Mouse (Mus musculus) forebrain, embryonic 14.5 days (tissue): ENCODE results near the gene Gm21987. TPM values are rescaled to one million over a fixed set of nuclear protein-coding genes. Genes with fewer than 3 reads are reported as not detected.

ENCODE experiments used
- ATAC-seq: fragments of 200-750 bp; cut with Nextera tagmentation; 2 replicates; pipeline ENCODE4 v1.8.0; 2017; ENCODE audit warnings: mild to moderate bottlenecking, moderate library complexity
- DNase-seq: peaks from one replicate; pipeline ENCODE4 v3.0.0-alpha.2; 2015; ENCODE audit warnings: low spot score
- H3K27ac ChIP-seq: fragments of 300-500 bp; sonication (generic); 2 replicates; pipeline ENCODE4 v1.5.1; 2014; ENCODE audit warnings: low read depth, mild to moderate bottlenecking, control low read depth, low read length, moderate library complexity
- H3K27me3 ChIP-seq: fragments of 300-500 bp; sonication (generic); replicated peaks from 2 replicates; pipeline ENCODE4 v1.6.1; 2014; ENCODE audit warnings: low read length, control low read depth, mixed read lengths; ENCODE audit not compliant: control insufficient read depth, insufficient read depth
- H3K36me3 ChIP-seq: fragments of 300-500 bp; sonication (generic); 2 replicates; pipeline ENCODE4 v1.6.1; 2014; ENCODE audit warnings: low read length, control low read depth; ENCODE audit not compliant: control insufficient read depth, insufficient read depth
- H3K4me1 ChIP-seq: fragments of 300-500 bp; sonication (generic); 2 replicates; pipeline ENCODE4 v1.6.1; 2014; ENCODE audit warnings: antibody characterized with exemption, low read length, control low read depth; ENCODE audit not compliant: control insufficient read depth, insufficient read depth
- H3K4me2 ChIP-seq: fragments of 300-500 bp; sonication (generic); 2 replicates; pipeline ENCODE4 v1.6.1; 2014; ENCODE audit warnings: mild to moderate bottlenecking, control low read depth, low read length
- H3K4me3 ChIP-seq: fragments of 300-500 bp; sonication (generic); 2 replicates; pipeline ENCODE4 v1.5.1; 2014; ENCODE audit warnings: low read depth, low read length, control low read depth
- H3K9ac ChIP-seq: fragments of 300-500 bp; sonication (generic); 2 replicates; pipeline ENCODE4 v1.6.1; 2014; ENCODE audit warnings: mild to moderate bottlenecking, low read length, control low read depth, moderate library complexity
- H3K9me3 ChIP-seq: fragments of 300-500 bp; sonication (generic); replicated peaks from 2 replicates; pipeline ENCODE4 v1.6.1; 2016; ENCODE audit warnings: low read length, control low read depth, mixed read lengths; ENCODE audit not compliant: control insufficient read depth
- WGBS: fragments of 180-500 bp; shearing (Covaris S2); extraction: QIAGEN DNeasy Blood & Tissue Kit; methylation state at CpG from one replicate; pipeline ENCODE4 v1.1.7; 2014; 5-methylcytosine and 5-hydroxymethylcytosine counted together
- polyA plus RNA-seq: library from polyadenylated mRNA; unstranded; fragments of >200 nt; fragmentation: Nextera tagmentation; extraction: Ambion mirVana; gene quantifications from 2 replicates; pipeline ENCODE4 v1.2.1, GENCODE M21; 2014

The Gm21987 gene
- polyA plus RNA-seq, 1 experiment from 2014 or later: not detected

DNA sequence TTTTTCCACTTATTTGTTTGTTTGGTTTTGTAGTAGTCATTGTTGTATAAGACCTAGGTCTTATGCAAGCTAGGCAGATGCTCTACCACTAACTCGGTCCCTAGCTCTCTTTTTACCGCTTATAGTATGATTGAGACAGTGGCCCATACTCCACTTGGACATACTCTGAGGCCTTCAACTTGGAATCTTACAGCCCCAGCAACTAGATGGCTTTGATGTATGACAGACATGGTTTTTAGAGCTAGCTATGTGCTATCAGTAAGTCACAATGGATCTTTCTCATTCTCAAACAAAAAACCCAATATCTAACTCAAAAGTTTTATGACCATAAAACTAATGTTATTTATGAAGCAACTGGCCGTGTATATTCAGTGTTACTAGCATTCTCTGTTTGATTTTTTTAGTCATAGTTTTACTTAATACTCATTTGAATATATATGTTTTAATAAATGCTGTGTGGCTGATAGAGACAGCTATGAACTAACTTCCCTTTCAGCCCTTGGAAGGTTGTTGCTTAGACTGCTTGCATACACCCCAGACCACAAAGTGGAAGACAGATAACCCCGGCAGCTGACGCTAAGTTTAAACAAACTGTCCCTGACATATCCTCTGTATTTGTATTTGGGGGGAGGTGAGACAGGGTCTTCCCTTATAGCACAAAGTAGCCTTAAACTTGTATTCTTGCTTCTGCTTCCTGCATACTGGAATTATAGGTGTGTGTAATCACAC lies 7.5 kb downstream of the Gm21987 start:
- no peaks in the 10 kb centered on the region for H3K9me3 ChIP-seq
- ATAC-seq (no peak), DNase-seq (no peak)
- H3K4me1 ChIP-seq: no peaks in the 10 kb centered on the region
- H3K36me3 ChIP-seq: peaks cover 32% of the 10 kb centered on the region
- H3K27me3 ChIP-seq: no peaks in the 10 kb centered on the region
- H3K4me2 ChIP-seq: no peak overlapping the region
- no peak overlapping the region for H3K27ac ChIP-seq
- no peak overlapping the region for H3K9ac ChIP-seq
- H3K4me3 ChIP-seq: no peak overlapping the region
- WGBS: 94% methylated on average over 5 of the region's 5 CpGs

DNA sequence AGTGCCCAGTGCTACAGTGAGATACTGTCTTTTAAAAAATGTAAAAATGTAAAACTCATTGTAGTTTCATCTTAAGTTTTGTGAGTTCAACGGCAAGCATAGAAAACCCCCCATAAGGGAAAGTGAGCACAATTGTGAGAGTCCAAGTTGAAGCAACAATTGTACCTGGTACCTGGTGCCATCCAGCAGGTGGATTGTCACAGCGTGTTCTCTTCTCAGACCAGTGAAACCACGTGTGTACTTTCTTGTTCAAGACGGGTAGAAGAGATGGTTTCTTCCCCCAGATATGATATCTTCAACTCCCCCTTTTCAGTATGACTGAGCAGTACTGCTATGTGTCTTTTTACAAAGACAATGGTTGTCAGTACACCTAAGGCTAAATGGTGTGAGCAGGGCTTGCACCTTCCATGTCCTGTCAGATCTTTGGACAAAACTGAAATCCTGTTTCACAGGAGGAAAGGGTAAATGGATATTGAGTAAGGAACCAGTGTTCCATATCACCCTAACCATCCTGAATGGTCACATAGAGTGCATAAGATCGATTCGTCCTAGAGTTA lies 11.5 kb downstream of the Gm21987 start:
- no peaks in the 10 kb centered on the region for H3K9me3 ChIP-seq
- H3K36me3 ChIP-seq: 0 out of 2 replicates have a peak, but pooled peaks cover 3% of the 10 kb centered on the region
- H3K4me1 ChIP-seq: no peaks in the 10 kb centered on the region
- H3K4me2 ChIP-seq: no peak overlapping the region
- DNase-seq (no peak), ATAC-seq (no peak)
- H3K4me3 ChIP-seq: no peak overlapping the region
- no peak overlapping the region for H3K27ac ChIP-seq
- 87% methylated on average over 6 of the region's 6 CpGs for WGBS
- no peak overlapping the region for H3K9ac ChIP-seq
- H3K27me3 ChIP-seq: no peaks in the 10 kb centered on the region

DNA sequence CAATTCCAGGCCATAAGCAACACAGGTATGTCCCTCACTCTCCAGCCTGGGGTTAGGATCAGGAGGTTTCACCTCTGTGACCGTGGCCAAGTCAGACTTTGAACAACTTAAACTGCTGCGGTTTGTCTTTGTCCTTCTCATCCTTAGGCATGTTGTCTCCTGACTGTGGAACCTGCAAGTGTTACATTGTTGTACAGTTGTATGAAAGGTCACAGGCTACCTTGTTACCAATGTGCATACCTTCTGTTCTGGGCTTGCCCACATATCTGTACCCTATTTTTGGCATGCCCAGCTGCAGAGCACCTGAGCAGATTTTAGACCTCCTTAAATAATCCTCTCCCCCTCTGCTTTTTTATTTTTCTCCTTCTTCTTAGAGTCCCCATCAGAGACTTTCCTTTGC lies 12.4 kb downstream of the Gm21987 start:
- no peak overlapping the region for H3K9ac ChIP-seq
- H3K4me3 ChIP-seq: no peak overlapping the region
- ATAC-seq: no peak
- no peaks in the 10 kb centered on the region for H3K36me3 ChIP-seq
- H3K27ac ChIP-seq: no peak overlapping the region
- WGBS: 93% methylated on average over 2 of the region's 2 CpGs
- no peak overlapping the region for H3K4me2 ChIP-seq
- H3K9me3 ChIP-seq: no peaks in the 10 kb centered on the region
- DNase-seq: no peak
- no peaks in the 10 kb centered on the region for H3K27me3 ChIP-seq
- H3K4me1 ChIP-seq: no peaks in the 10 kb centered on the region

GRCm38 (mm10) chr16:38359857-38360256 lies 13.0 kb downstream of the Gm21987 start:
- Histone ChIP-seq H3K9me3 (no peaks in the 10 kb centered on the region), H3K9ac (no peak overlapping the region), H3K4me2 (no peak overlapping the region), H3K27ac (no peak overlapping the region), H3K36me3 (no peaks in the 10 kb centered on the region), H3K4me1 (no peaks in the 10 kb centered on the region), H3K27me3 (no peaks in the 10 kb centered on the region), H3K4me3 (no peak overlapping the region)
- no peak for ATAC-seq
- 81% methylated on average over 3 of the region's 3 CpGs for WGBS
- DNase-seq: no peak

GRCm38 (mm10) chr16:38360317-38360716 lies 13.5 kb downstream of the Gm21987 start:
- Histone ChIP-seq H3K36me3 (no peaks in the 10 kb centered on the region), H3K27ac (no peak overlapping the region), H3K9me3 (no peaks in the 10 kb centered on the region), H3K4me3 (no peak overlapping the region), H3K9ac (no peak overlapping the region), H3K4me1 (no peaks in the 10 kb centered on the region), H3K4me2 (no peak overlapping the region), H3K27me3 (no peaks in the 10 kb centered on the region)
- ATAC-seq (no peak), DNase-seq (no peak)
- 21% methylated on average over 2 of the region's 2 CpGs for WGBS

DNA sequence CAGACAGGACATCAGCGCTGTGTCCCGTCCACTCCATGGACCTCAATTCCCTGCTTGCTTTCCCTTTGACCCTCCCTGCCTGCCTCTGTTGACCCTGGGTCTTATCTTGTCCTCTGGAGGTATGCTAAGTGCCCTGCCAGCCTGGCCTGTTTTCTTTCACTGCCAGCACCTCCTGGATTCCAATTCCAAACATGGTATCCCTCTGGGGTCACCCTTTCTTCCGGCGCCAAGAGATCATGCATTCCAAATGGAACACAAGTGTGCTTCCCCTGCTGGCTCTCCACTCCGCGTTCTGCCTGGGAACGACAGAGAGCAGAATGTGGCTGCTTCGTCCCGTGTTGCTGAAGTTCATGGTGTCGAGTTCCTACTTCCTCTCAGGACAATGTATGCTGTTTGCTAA lies 15.1 kb downstream of the Gm21987 start, which contains the start of gene Popdc2:
TSS of gene Popdc2 (plus strand) at position 277 of the 400 bp plus-strand sequence.
- 75% methylated on average over 10 of the region's 10 CpGs for WGBS
- ATAC-seq (no peak), DNase-seq (no peak)
- H3K4me1 ChIP-seq: no peaks in the 10 kb centered on the region
- no peaks in the 10 kb centered on the region for H3K9me3 ChIP-seq
- no peak within 1 kb of the TSS for H3K4me3 ChIP-seq
- no peak within 1 kb of the TSS for H3K4me2 ChIP-seq
- no peaks in the 10 kb centered on the region for H3K27me3 ChIP-seq
- H3K36me3 ChIP-seq: no peaks in the 10 kb centered on the region
- no peak within 1 kb of the TSS for H3K9ac ChIP-seq
- H3K27ac ChIP-seq: no peak within 1 kb of the TSS

- no peak overlapping the region for H3K4me2 ChIP-seq
- ATAC-seq (no peak), DNase-seq (no peak)
- H3K9me3 ChIP-seq: no peaks in the 10 kb centered on the region
- WGBS: 86% methylated on average over 20 of the region's 20 CpGs
- no peaks in the 10 kb centered on the region for H3K27me3 ChIP-seq
- no peak overlapping the region for H3K27ac ChIP-seq
- H3K36me3 ChIP-seq: no peaks in the 10 kb centered on the region
- H3K9ac ChIP-seq: no peak overlapping the region
- no peaks in the 10 kb centered on the region for H3K4me1 ChIP-seq
- no peak overlapping the region for H3K4me3 ChIP-seq
These were observed 15.8 kb downstream of the Gm21987 start for GRCm38 (mm10) chr16:38362493-38363255.

DNA sequence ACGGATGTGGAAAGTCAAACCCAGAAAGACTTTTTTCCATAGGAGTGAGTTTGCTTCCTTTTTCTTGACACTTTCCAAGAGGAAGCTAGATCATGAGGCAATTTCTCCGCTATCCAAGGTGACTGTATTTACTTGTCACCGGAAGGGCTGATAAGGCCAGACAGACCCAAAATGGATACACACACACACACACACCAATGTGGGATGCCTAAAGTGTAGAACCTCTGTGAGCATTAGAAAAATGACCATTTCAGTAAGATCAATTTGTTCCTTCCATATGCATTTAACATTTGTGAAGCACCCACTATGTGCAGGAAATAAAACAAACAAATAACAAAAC lies 16.4 kb downstream of the Gm21987 start:
- 88% methylated on average over 3 of the region's 3 CpGs for WGBS
- no peaks in the 10 kb centered on the region for H3K36me3 ChIP-seq
- H3K27me3 ChIP-seq: no peaks in the 10 kb centered on the region
- DNase-seq (no peak), ATAC-seq (no peak)
- H3K4me3 ChIP-seq: no peak overlapping the region
- H3K4me2 ChIP-seq: no peak overlapping the region
- no peaks in the 10 kb centered on the region for H3K4me1 ChIP-seq
- H3K9me3 ChIP-seq: no peaks in the 10 kb centered on the region
- no peak overlapping the region for H3K27ac ChIP-seq
- H3K9ac ChIP-seq: no peak overlapping the region

GRCm38 (mm10) chr16:38363657-38364056 lies 16.8 kb downstream of the Gm21987 start:
- WGBS: 94% methylated on average over 7 of the region's 7 CpGs
- H3K9me3 ChIP-seq: no peaks in the 10 kb centered on the region
- H3K4me2 ChIP-seq: no peak overlapping the region
- H3K27ac ChIP-seq: no peak overlapping the region
- no peak overlapping the region for H3K4me3 ChIP-seq
- no peaks in the 10 kb centered on the region for H3K27me3 ChIP-seq
- ATAC-seq: no peak
- no peak for DNase-seq
- no peaks in the 10 kb centered on the region for H3K36me3 ChIP-seq
- 0 out of 2 replicates have a peak, but pooled peaks cover 3% of the 10 kb centered on the region for H3K4me1 ChIP-seq
- no peak overlapping the region for H3K9ac ChIP-seq
